Mouse (Mus musculus) hindbrain, postnatal 0 days (tissue): ENCODE data around the gene Arfip1. TPM values are rescaled to one million over a fixed set of nuclear protein-coding genes. Genes with fewer than 3 reads are reported as not detected.
"Not testable (repeated sequence)": the region's sequence is repeated elsewhere in the genome, so short reads cannot be mapped to it uniquely, and the experiment has no call there.

ENCODE experiments used
- ATAC-seq: fragments of 200-750 bp; cut with Nextera tagmentation; 2 replicates; pipeline ENCODE4 v1.8.0; 2017; ENCODE audit warnings: mild to moderate bottlenecking, moderate TSS enrichment, moderate library complexity
- DNase-seq: peaks from one replicate; pipeline ENCODE4 v3.0.0-alpha.2; 2015; ENCODE audit warnings: low spot score
- H3K27ac ChIP-seq: fragments of 300-500 bp; sonication (generic); 2 replicates; pipeline ENCODE4 v1.5.1; 2014; ENCODE audit warnings: mild to moderate bottlenecking
- H3K27me3 ChIP-seq: fragments of 300-500 bp; sonication (generic); 2 replicates; pipeline ENCODE4 v1.6.1; 2014; ENCODE audit warnings: low read length, mixed read lengths; ENCODE audit not compliant: insufficient read depth
- H3K36me3 ChIP-seq: fragments of 300-500 bp; sonication (generic); 2 replicates; pipeline ENCODE4 v1.6.1; 2014; ENCODE audit warnings: low read length, mixed read lengths; ENCODE audit not compliant: insufficient read depth
- H3K4me1 ChIP-seq: fragments of 300-500 bp; sonication (generic); 2 replicates; pipeline ENCODE4 v1.6.1; 2014; ENCODE audit warnings: antibody characterized with exemption, low read length, mixed read lengths; ENCODE audit not compliant: insufficient read depth
- H3K4me2 ChIP-seq: fragments of 300-500 bp; sonication (generic); 2 replicates; pipeline ENCODE4 v1.6.1; 2014; ENCODE audit warnings: low read depth, mild to moderate bottlenecking, low read length, moderate library complexity, mixed read lengths
- H3K4me3 ChIP-seq: fragments of 300-500 bp; sonication (generic); 2 replicates; pipeline ENCODE4 v1.5.1; 2014; ENCODE audit warnings: low read length
- H3K9ac ChIP-seq: fragments of 300-500 bp; sonication (generic); replicated peaks from 2 replicates; pipeline ENCODE4 v1.6.1; 2014; ENCODE audit warnings: mild to moderate bottlenecking, low read length, moderate library complexity, mixed read lengths
- H3K9me3 ChIP-seq: fragments of 300-500 bp; sonication (generic); 2 replicates; pipeline ENCODE4 v1.6.1; 2016; ENCODE audit warnings: low read length, mixed read lengths
- CTCF ChIP-seq: IDR thresholded peaks from 2 replicates; pipeline ENCODE4 v1.5.1; 2016; ENCODE audit warnings: antibody characterized with exemption, control low read depth, low read depth
- WGBS: fragments of 180-500 bp; shearing (Covaris S2); extraction: QIAGEN DNeasy Blood & Tissue Kit; methylation state at CpG from one replicate; pipeline ENCODE4 v1.1.7; 2014; 5-methylcytosine and 5-hydroxymethylcytosine counted together
- polyA plus RNA-seq: library from polyadenylated mRNA; unstranded; fragments of >200 nt; fragmentation: Nextera tagmentation; extraction: Ambion mirVana; gene quantifications from 2 replicates; pipeline ENCODE4 v1.2.1, GENCODE M21; 2015
- total RNA-seq: library from RNA; depleted of rRNA; stranded (reverse); fragments of >200 nt; gene quantifications from 2 replicates; pipeline ENCODE4 v1.2.3, GENCODE M21; 2014

Arfip1 gene
- total and polyA plus RNA-seq, 2 experiments from 2014 or later: 15.4 to 22.8 TPM

GRCm38 (mm10) chr3:84581696-84582022 is 766 bp downstream of the Arfip1 start:
- Histone ChIP-seq H3K4me3 (peak overlapping the region; percentile 89), H3K4me2 (peak overlapping the region; percentile 89), H3K4me1 (peaks cover 12% of the 10 kb centered on the region), H3K27me3 (no peaks in the 10 kb centered on the region), H3K27ac (peak overlapping the region; percentile 91), H3K9me3 (no peaks in the 10 kb centered on the region), H3K9ac (peak overlapping the region; percentile 76), H3K36me3 (no peaks in the 10 kb centered on the region)
- 0% methylated on average over 4 of the region's 4 CpGs for WGBS
- TF ChIP-seq CTCF: no peak
- ATAC-seq (no peak), DNase-seq (no peak)

DNA sequence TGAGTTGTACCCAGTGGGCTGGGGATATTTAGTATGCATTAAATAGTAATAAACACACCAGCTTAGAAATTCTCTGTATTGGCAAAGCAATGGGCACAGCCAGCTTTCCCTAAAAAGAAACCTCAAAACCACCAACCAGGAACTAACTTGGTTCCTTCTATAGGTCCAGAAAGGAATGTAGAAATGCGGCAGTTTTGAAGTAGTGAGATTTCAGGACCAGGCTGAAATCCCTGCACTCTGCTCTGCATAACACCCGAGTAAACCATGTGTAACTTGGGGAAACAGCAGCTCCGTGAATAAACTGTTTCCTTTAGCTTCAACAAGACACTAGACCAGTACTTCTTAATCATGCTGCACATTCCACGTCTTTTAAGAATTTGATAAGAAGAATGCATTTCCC is 1.7 kb downstream of the Arfip1 start:
- Histone ChIP-seq H3K4me3 (peak overlapping the region; percentile 89; the same call in 1 of the 2 replicates), H3K9ac (0 out of 2 replicates have a peak overlapping the region, but pooled peaks have one; percentile 3), H3K4me1 (peaks cover 12% of the 10 kb centered on the region), H3K4me2 (peak overlapping the region; percentile 89; the same call in 1 of the 2 replicates), H3K9me3 (no peaks in the 10 kb centered on the region), H3K36me3 (no peaks in the 10 kb centered on the region), H3K27ac (no peak overlapping the region), H3K27me3 (no peaks in the 10 kb centered on the region)
- no peak for DNase-seq
- no peak for ATAC-seq
- 61% methylated on average over 4 of the region's 4 CpGs for WGBS
- no peak for TF ChIP-seq CTCF

GRCm38 (mm10) chr3:84570501-84570900 is 11.9 kb downstream of the Arfip1 start:
- Histone ChIP-seq H3K27ac (no peak overlapping the region), H3K9me3 (no peaks in the 10 kb centered on the region), H3K9ac (no peak overlapping the region), H3K36me3 (no peaks in the 10 kb centered on the region), H3K4me3 (no peak overlapping the region), H3K27me3 (no peaks in the 10 kb centered on the region), H3K4me2 (no peak overlapping the region), H3K4me1 (no peaks in the 10 kb centered on the region)
- WGBS: 92% methylated on average over 3 of the region's 3 CpGs
- no peak for DNase-seq
- TF ChIP-seq CTCF: no peak
- ATAC-seq: no peak

- ATAC-seq (no peak), DNase-seq (no peak)
- H3K27ac ChIP-seq: no peak overlapping the region
- H3K9ac ChIP-seq: no peak overlapping the region
- H3K4me3 ChIP-seq: no peak overlapping the region
- no peaks in the 10 kb centered on the region for H3K9me3 ChIP-seq
- WGBS: 80% methylated on average over 6 of the region's 6 CpGs
- no peak for TF ChIP-seq CTCF
- no peaks in the 10 kb centered on the region for H3K27me3 ChIP-seq
- H3K4me2 ChIP-seq: no peak overlapping the region
- no peaks in the 10 kb centered on the region for H3K36me3 ChIP-seq
- H3K4me1 ChIP-seq: no peaks in the 10 kb centered on the region
Observed at GRCm38 (mm10) chr3:84569587-84569986, 12.8 kb downstream of the Arfip1 start.

GRCm38 (mm10) chr3:84568540-84568939 is 13.9 kb downstream of the Arfip1 start:
- Histone ChIP-seq H3K27ac (no peak overlapping the region), H3K27me3 (no peaks in the 10 kb centered on the region), H3K4me2 (no peak overlapping the region), H3K36me3 (no peaks in the 10 kb centered on the region), H3K9me3 (no peaks in the 10 kb centered on the region), H3K9ac (no peak overlapping the region), H3K4me1 (no peaks in the 10 kb centered on the region), H3K4me3 (no peak overlapping the region)
- 83% methylated on average over 6 of the region's 6 CpGs for WGBS
- TF ChIP-seq CTCF: no peak
- no peak for ATAC-seq
- no peak for DNase-seq

DNA sequence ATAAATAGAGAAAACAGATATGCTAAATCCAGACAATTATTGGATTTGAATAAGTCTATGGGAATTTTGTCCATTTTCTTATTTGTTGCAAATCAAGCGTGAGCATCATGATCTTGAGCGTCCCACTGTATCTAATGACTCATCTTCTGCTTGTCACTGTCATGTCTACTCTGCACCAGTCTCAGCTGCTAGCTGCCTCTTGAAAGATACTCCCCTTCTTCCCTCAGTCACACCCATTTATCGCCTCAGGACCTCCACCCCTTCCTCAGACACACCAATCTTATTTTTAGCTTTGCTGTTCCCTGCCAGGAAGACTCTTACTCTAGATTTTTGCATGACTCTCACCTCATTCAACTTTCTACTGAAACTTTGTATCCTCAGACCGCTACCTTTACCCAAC is 19.0 kb downstream of the Arfip1 start:
- WGBS: 97% methylated on average over 4 of the region's 4 CpGs
- TF ChIP-seq CTCF: no peak
- H3K9ac ChIP-seq: no peak overlapping the region
- H3K4me2 ChIP-seq: no peak overlapping the region
- no peak overlapping the region for H3K4me3 ChIP-seq
- DNase-seq: no peak
- H3K4me1 ChIP-seq: no peaks in the 10 kb centered on the region
- no peak for ATAC-seq
- H3K36me3 ChIP-seq: no peaks in the 10 kb centered on the region
- no peak overlapping the region for H3K27ac ChIP-seq
- H3K9me3 ChIP-seq: no peaks in the 10 kb centered on the region
- no peaks in the 10 kb centered on the region for H3K27me3 ChIP-seq

- ATAC-seq, H3K4me2 ChIP-seq, H3K4me3 ChIP-seq, DNase-seq, H3K9me3 ChIP-seq, H3K27ac ChIP-seq, H3K36me3 ChIP-seq, H3K4me1 ChIP-seq, H3K9ac ChIP-seq, H3K27me3 ChIP-seq: not testable (repeated sequence)
- 94% methylated on average over 2 of the region's 2 CpGs for WGBS
Observed at GRCm38 (mm10) chr3:84562911-84563310, 19.5 kb downstream of the Arfip1 start.

DNA sequence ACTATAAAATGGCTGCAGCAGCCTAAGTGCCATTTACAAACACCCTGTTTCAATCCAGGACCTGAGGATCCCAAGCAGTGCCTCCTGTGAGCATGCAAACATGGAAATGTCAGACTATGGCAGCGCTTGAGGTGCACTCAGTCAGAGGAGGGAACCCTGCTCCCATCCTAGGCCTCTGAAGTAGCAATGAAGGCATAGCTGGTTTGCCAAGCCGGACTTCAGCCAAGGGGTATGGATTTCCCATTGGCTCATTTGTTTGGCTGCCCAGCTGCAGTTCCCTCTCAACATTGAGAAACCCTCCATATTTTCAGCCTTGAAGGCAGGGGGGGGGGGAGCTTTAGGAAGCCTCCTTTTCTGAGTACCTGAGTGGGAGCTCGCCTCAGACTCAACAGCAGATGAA is 24.1 kb downstream of the Arfip1 start:
- H3K9me3 ChIP-seq: no peaks in the 10 kb centered on the region
- 93% methylated on average over 3 of the region's 3 CpGs for WGBS

More for the DNA sequence above, 24.1 kb downstream of the Arfip1 start:
- Histone ChIP-seq H3K36me3 (no peaks in the 10 kb centered on the region), H3K27ac (no peak overlapping the region), H3K4me3 (no peak overlapping the region), H3K4me2 (no peak overlapping the region), H3K27me3 (no peaks in the 10 kb centered on the region), H3K4me1 (no peaks in the 10 kb centered on the region), H3K9ac (no peak overlapping the region)
- no peak for TF ChIP-seq CTCF
- DNase-seq (no peak), ATAC-seq (no peak)
